Mouse (Mus musculus) megakaryocyte, embryonic 14.5 days (primary cell): ENCODE data around the gene Tmbim4.

ENCODE experiments used
- FLI1 ChIP-seq: IDR thresholded peaks from 2 replicates; pipeline ENCODE4 v1.6.1; 2012; ENCODE audit warnings: low read length, inconsistent platforms, mixed read lengths
- GATA1 ChIP-seq: IDR thresholded peaks from 3 replicates; pipeline ENCODE4 v1.6.1; 2012; ENCODE audit warnings: mixed read lengths, low read length, inconsistent platforms, borderline replicate concordance

GRCm38 (mm10) chr10:120251791-120252190 lies 50.4 kb downstream of the Tmbim4 start:
- TF ChIP-seq FLI1 (no peak), GATA1 (no peak)
